Mouse (Mus musculus): ENCODE measurements around the gene Plekhh3.

The Plekhh3 gene

GRCm38 (mm10) chr11:101120545-101121188, 50.5 kb downstream of the Plekhh3 start:
- no peak for DNase-seq (ENCODE audit: low spot score)

DNA sequence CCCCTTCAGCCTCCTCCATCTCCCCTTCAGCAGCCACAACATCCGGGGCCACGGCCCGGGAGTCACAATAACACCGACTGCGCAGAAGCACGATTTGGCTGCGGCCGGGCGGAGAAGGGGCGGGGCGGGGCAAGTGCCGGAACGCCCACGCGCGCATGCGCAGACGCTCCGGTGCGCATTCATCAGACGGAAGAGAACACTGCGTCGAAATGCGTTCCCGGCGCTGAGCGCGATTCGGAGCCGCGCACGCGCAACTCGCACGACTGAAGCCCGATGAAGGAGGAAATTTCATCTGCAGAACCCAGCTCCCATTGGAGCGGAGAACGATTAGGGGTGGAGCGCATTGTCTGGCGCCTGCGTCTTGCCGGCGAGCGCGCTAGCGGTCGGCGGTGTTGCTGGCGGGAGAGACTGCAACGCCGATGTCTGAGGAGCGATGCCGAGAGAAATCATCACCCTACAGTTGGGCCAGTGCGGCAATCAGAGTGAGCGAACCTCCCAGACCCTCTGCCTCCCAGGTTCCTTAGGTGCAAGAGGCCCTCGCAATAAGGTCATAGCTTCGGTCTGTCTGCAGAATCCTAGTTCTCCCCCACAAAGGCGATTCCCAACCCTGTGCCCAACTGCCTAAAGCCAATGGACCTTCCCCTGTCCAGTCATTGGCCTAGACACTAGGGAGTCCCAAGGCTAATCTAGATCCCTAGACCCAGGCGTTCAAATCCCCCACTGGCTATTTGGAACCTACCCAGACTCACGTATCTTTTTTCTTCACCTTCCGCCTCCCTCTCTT, 51.2 kb downstream of the Plekhh3 start, which contains the start of the genes Retreg3 and Tubg1:
Gene Retreg3, minus strand, starts transcription at position 133 of the 784 bp plus-strand sequence.
Gene Tubg1, plus strand, starts transcription at position 178 of the 784 bp plus-strand sequence.
- DNase-seq (ENCODE audit: low spot score), result peak; percentile 99

- no peak for DNase-seq (ENCODE audit: low spot score)
Observed at GRCm38 (mm10) chr11:101119131-101119760, 51.9 kb downstream of the Plekhh3 start.

DNA sequence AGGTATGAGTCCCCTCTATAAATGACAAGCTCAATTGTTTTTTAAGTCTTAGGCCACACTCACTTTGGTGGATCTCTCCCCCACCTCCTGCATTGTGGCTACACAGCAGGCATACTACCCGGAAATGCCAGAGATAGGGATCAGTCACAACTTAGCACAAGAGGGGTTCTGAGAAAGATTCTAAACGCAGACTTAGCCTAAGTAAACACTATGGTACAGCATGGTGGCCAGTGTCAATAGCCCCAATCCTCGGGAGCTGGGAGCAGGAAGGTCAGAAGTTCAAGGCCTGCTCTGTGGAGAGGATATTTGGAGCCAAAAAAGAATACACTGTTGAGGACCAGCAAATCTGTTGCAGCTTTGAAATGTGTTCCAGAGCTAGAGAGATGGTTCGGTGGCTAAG, 53.0 kb downstream of the Plekhh3 start:
- no peak for DNase-seq (ENCODE audit: low spot score)

DNA sequence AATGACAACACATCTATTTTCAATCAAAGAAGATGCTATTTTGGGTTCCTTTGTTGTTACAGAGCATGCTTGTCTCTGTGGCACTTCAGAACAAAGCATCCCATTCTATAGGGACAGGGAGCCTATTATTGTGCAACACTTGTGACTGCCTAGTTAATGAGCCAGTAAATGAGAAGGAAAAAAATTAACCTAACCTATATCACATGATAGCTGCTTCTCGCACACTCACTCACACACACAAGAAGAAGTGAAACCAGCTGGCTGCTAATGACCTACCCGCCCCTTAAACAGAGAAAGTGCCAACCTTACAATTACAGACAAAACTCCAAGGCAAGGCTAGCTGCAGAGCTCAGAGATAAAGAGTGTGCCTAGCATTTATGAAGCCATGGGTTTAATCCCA, 55.6 kb downstream of the Plekhh3 start:
- no peak for DNase-seq (ENCODE audit: low spot score)
